Mouse (Mus musculus) intestine, embryonic 16.5 days (tissue): ENCODE measurements around the gene Stkld1. TPM values are rescaled to one million over a fixed set of nuclear protein-coding genes. Genes with fewer than 3 reads are reported as not detected.
"Not testable (repeated sequence)": the region's sequence is repeated elsewhere in the genome, so short reads cannot be mapped to it uniquely, and the experiment has no call there.

ENCODE experiments used
- ATAC-seq: fragments of 200-750 bp; cut with Nextera tagmentation; 2 replicates; pipeline ENCODE4 v1.8.0; 2017; ENCODE audit warnings: moderate TSS enrichment, moderate library complexity
- H3K27ac ChIP-seq: fragments of 300-500 bp; sonication (generic); 2 replicates; pipeline ENCODE4 v1.5.1; 2014; ENCODE audit warnings: mild to moderate bottlenecking, low read length
- H3K27me3 ChIP-seq: fragments of 300-500 bp; sonication (generic); replicated peaks from 2 replicates; pipeline ENCODE4 v1.6.1; 2014; ENCODE audit warnings: low read length, control low read depth, mixed read lengths; ENCODE audit not compliant: control insufficient read depth, insufficient read depth
- H3K36me3 ChIP-seq: fragments of 300-500 bp; sonication (generic); 2 replicates; pipeline ENCODE4 v1.6.1; 2014; ENCODE audit warnings: low read length, control low read depth; ENCODE audit not compliant: control insufficient read depth, insufficient read depth
- H3K4me1 ChIP-seq: fragments of 300-500 bp; sonication (generic); 2 replicates; pipeline ENCODE4 v1.6.1; 2014; ENCODE audit warnings: low read length, control low read depth, mixed read lengths; ENCODE audit not compliant: control insufficient read depth, insufficient read depth
- H3K4me2 ChIP-seq: fragments of 300-500 bp; sonication (generic); 2 replicates; pipeline ENCODE4 v1.6.1; 2014; ENCODE audit warnings: low read depth, low read length, control low read depth
- H3K4me3 ChIP-seq: fragments of 300-500 bp; sonication (generic); 2 replicates; pipeline ENCODE4 v1.5.1; 2014; ENCODE audit warnings: mild to moderate bottlenecking, low read length
- H3K9ac ChIP-seq: fragments of 300-500 bp; sonication (generic); 2 replicates; pipeline ENCODE4 v1.6.1; 2014; ENCODE audit warnings: low read depth, low read length
- H3K9me3 ChIP-seq: fragments of 300-500 bp; sonication (generic); 2 replicates; pipeline ENCODE4 v1.6.1; 2016; ENCODE audit warnings: low read length, control low read depth; ENCODE audit not compliant: control insufficient read depth
- WGBS: fragments of 180-500 bp; shearing (Covaris S2); extraction: QIAGEN DNeasy Blood & Tissue Kit; methylation state at CpG from one replicate; pipeline ENCODE4 v1.1.7; 2014; 5-methylcytosine and 5-hydroxymethylcytosine counted together
- polyA plus RNA-seq: library from polyadenylated mRNA; unstranded; fragments of >200 nt; fragmentation: Nextera tagmentation; extraction: Ambion mirVana; gene quantifications from 2 replicates; pipeline ENCODE4 v1.2.1, GENCODE M21; 2015

Gene Stkld1
- polyA plus RNA-seq: 0.06 TPM in 1 of 2 replicates, not detected in the other

- ATAC-seq: peak; percentile 96
- H3K27me3 ChIP-seq: no peaks in the 10 kb centered on the region
- under 1% methylated on average over 60 of the region's 70 CpGs for WGBS
- H3K4me2 ChIP-seq: peak within 1 kb of the TSS; percentile 68
- peaks cover 21% of the 10 kb centered on the region for H3K4me1 ChIP-seq
- H3K4me3 ChIP-seq: peak within 1 kb of the TSS; percentile 91
- H3K36me3 ChIP-seq: peaks cover 2% of the 10 kb centered on the region; the same call in 1 of the 2 replicates
- H3K27ac ChIP-seq: peak within 1 kb of the TSS; percentile 96
- H3K9ac ChIP-seq: peak within 1 kb of the TSS; percentile 100
- H3K9me3 ChIP-seq: no peaks in the 10 kb centered on the region
These were observed at the start of gene Stkld1, which contains the start of gene Surf4 for GRCm38 (mm10) chr2:26933304-26934055. TSS of gene Stkld1 (plus strand) at chr2:26934047. TSS of gene Surf4 (minus strand) at chr2:26933928.

GRCm38 (mm10) chr2:26885541-26885940 lies 48.3 kb upstream of the Stkld1 start:
- not testable (repeated sequence) for ATAC-seq, H3K4me1 ChIP-seq, H3K27ac ChIP-seq, H3K9me3 ChIP-seq, H3K4me2 ChIP-seq, H3K27me3 ChIP-seq, H3K9ac ChIP-seq, H3K4me3 ChIP-seq
- peaks cover 11% of the 10 kb centered on the region for H3K36me3 ChIP-seq
- 85% methylated on average over 2 of the region's 2 CpGs for WGBS

GRCm38 (mm10) chr2:26886170-26886569 lies 47.7 kb upstream of the Stkld1 start:
- not testable (repeated sequence) for ATAC-seq, H3K9ac ChIP-seq, H3K4me1 ChIP-seq, H3K27ac ChIP-seq, H3K27me3 ChIP-seq, H3K4me3 ChIP-seq, H3K4me2 ChIP-seq, H3K9me3 ChIP-seq
- 76% methylated on average over 4 of the region's 4 CpGs for WGBS
- H3K36me3 ChIP-seq: peaks cover 13% of the 10 kb centered on the region

GRCm38 (mm10) chr2:26895898-26896297 lies 37.9 kb upstream of the Stkld1 start:
- peaks cover 45% of the 10 kb centered on the region for H3K36me3 ChIP-seq
- no peak overlapping the region for H3K27ac ChIP-seq
- H3K4me1 ChIP-seq: peaks cover 4% of the 10 kb centered on the region; the same call in 1 of the 2 replicates
- no peaks in the 10 kb centered on the region for H3K27me3 ChIP-seq
- H3K4me3 ChIP-seq: no peak overlapping the region
- no peak for ATAC-seq
- H3K9me3 ChIP-seq: no peaks in the 10 kb centered on the region
- no peak overlapping the region for H3K9ac ChIP-seq
- WGBS: 93% methylated on average over 4 of the region's 4 CpGs
- H3K4me2 ChIP-seq: no peak overlapping the region

GRCm38 (mm10) chr2:26900731-26901130 lies 33.1 kb upstream of the Stkld1 start:
- H3K9me3 ChIP-seq: no peaks in the 10 kb centered on the region
- no peaks in the 10 kb centered on the region for H3K27me3 ChIP-seq
- WGBS: 51% methylated on average over 1 of the region's 1 CpGs
- no peak overlapping the region for H3K4me2 ChIP-seq
- H3K4me3 ChIP-seq: no peak overlapping the region
- ATAC-seq: no peak
- H3K36me3 ChIP-seq: peaks cover 27% of the 10 kb centered on the region
- H3K9ac ChIP-seq: no peak overlapping the region
- no peak overlapping the region for H3K27ac ChIP-seq
- H3K4me1 ChIP-seq: peaks cover 21% of the 10 kb centered on the region

GRCm38 (mm10) chr2:26901834-26902400 lies 31.9 kb upstream of the Stkld1 start:
- Histone ChIP-seq H3K4me2 (peak overlapping the region; percentile 74), H3K27me3 (no peaks in the 10 kb centered on the region), H3K36me3 (peaks cover 33% of the 10 kb centered on the region), H3K9me3 (no peaks in the 10 kb centered on the region), H3K27ac (peak overlapping the region; percentile 58), H3K4me1 (peaks cover 21% of the 10 kb centered on the region), H3K9ac (peak overlapping the region; percentile 87), H3K4me3 (peak overlapping the region; percentile 81)
- ATAC-seq: no peak
- 6% methylated on average over 7 of the region's 7 CpGs for WGBS

- peak within 1 kb of the TSS; percentile 74 for H3K27ac ChIP-seq
- H3K9ac ChIP-seq: peak within 1 kb of the TSS; percentile 87
- H3K36me3 ChIP-seq: peaks cover 34% of the 10 kb centered on the region
- under 1% methylated on average over 41 of the region's 41 CpGs for WGBS
- no peaks in the 10 kb centered on the region for H3K27me3 ChIP-seq
- H3K4me1 ChIP-seq: peaks cover 19% of the 10 kb centered on the region
- no peaks in the 10 kb centered on the region for H3K9me3 ChIP-seq
- peak within 1 kb of the TSS; percentile 81 for H3K4me3 ChIP-seq
- peak within 1 kb of the TSS; percentile 74 for H3K4me2 ChIP-seq
- peak; percentile 96 for ATAC-seq
These were observed 31.2 kb upstream of the Stkld1 start, which contains the start of gene Surf6 for GRCm38 (mm10) chr2:26902467-26903220. TSS of gene Surf6 (minus strand) at chr2:26902879.

- H3K4me1 ChIP-seq: peaks cover 20% of the 10 kb centered on the region
- H3K4me2 ChIP-seq: peak overlapping the region; percentile 74
- peaks cover 31% of the 10 kb centered on the region for H3K36me3 ChIP-seq
- ATAC-seq: no peak
- no peaks in the 10 kb centered on the region for H3K27me3 ChIP-seq
- H3K27ac ChIP-seq: peak overlapping the region; percentile 74
- peak overlapping the region; percentile 87 for H3K9ac ChIP-seq
- WGBS: 8% methylated on average over 7 of the region's 7 CpGs
- peak overlapping the region; percentile 81 for H3K4me3 ChIP-seq
- H3K9me3 ChIP-seq: no peaks in the 10 kb centered on the region
These were observed 30.5 kb upstream of the Stkld1 start for GRCm38 (mm10) chr2:26903311-26903710.

GRCm38 (mm10) chr2:26905936-26906335 lies 27.9 kb upstream of the Stkld1 start:
- Histone ChIP-seq H3K4me1 (peaks cover 29% of the 10 kb centered on the region), H3K9me3 (no peaks in the 10 kb centered on the region), H3K9ac (peak overlapping the region; percentile 9; the same call in 1 of the 2 replicates), H3K4me3 (no peak overlapping the region), H3K27me3 (no peaks in the 10 kb centered on the region), H3K36me3 (peaks cover 17% of the 10 kb centered on the region), H3K27ac (no peak overlapping the region), H3K4me2 (no peak overlapping the region)
- 90% methylated on average over 2 of the region's 2 CpGs for WGBS
- no peak for ATAC-seq
